Mouse (Mus musculus) megakaryocyte, adult 5-6 weeks (primary cell): ENCODE measurements at regions not wholly inside any gene's neighbourhood (a gene's known extent, or its start where the extent isn't known, plus 50 kb on each side); places are given as distances from the start of the nearest gene placed in this dataset.

Source experiments
- ATAC-seq: 2 replicates; pipeline ENCODE4 v1.8.0; 2016; ENCODE audit warnings: mild to moderate bottlenecking, inconsistent platforms; ENCODE audit not compliant: poor library complexity, severe bottlenecking

- ATAC-seq, result no peak
These were observed 492.6 kb downstream of the Kcnj2 start for GRCm38 (mm10) chr11:111558302-111559140.

GRCm38 (mm10) chr11:111563171-111563570 lies 497.2 kb downstream of the Kcnj2 start:
- ATAC-seq, result no peak

- ATAC-seq, result no peak
These were observed 502.1 kb downstream of the Kcnj2 start for GRCm38 (mm10) chr11:111568041-111568440.

GRCm38 (mm10) chr11:111568876-111569275 lies 502.9 kb downstream of the Kcnj2 start:
- ATAC-seq, result no peak

- ATAC-seq, result no peak
These were observed 511.9 kb downstream of the Kcnj2 start for GRCm38 (mm10) chr11:111577883-111578282.

GRCm38 (mm10) chr11:111582980-111583379 lies 517.0 kb downstream of the Kcnj2 start:
- no peak for ATAC-seq

- ATAC-seq, result no peak
These were observed 517.6 kb downstream of the Kcnj2 start for GRCm38 (mm10) chr11:111583606-111584005.

- no peak for ATAC-seq
These were observed 533.5 kb downstream of the Kcnj2 start for GRCm38 (mm10) chr11:111599456-111599855.

- no peak for ATAC-seq
These were observed 539.2 kb downstream of the Kcnj2 start for GRCm38 (mm10) chr11:111605146-111605545.

- ATAC-seq, result no peak
These were observed 544.6 kb downstream of the Kcnj2 start for GRCm38 (mm10) chr11:111610522-111611015.

GRCm38 (mm10) chr11:111643603-111644002 lies 577.6 kb downstream of the Kcnj2 start:
- ATAC-seq, result 0 out of 2 replicates have a peak, but pooled peaks have one; percentile 15

- ATAC-seq, result no peak
These were observed 586.9 kb downstream of the Kcnj2 start for GRCm38 (mm10) chr11:111652882-111653281.

GRCm38 (mm10) chr11:111657778-111658177 lies 591.8 kb downstream of the Kcnj2 start:
- ATAC-seq, result no peak

GRCm38 (mm10) chr11:111658362-111659309 lies 592.7 kb downstream of the Kcnj2 start:
- 0 out of 2 replicates have a peak, but pooled peaks have one; percentile 16 for ATAC-seq

GRCm38 (mm10) chr11:111663269-111663668 lies 597.3 kb downstream of the Kcnj2 start:
- ATAC-seq, result no peak

- no peak for ATAC-seq
These were observed 600.4 kb downstream of the Kcnj2 start for GRCm38 (mm10) chr11:111666336-111666735.

- ATAC-seq, result no peak
These were observed 605.9 kb downstream of the Kcnj2 start for GRCm38 (mm10) chr11:111671865-111672264.

- no peak for ATAC-seq
These were observed 609.7 kb downstream of the Kcnj2 start for GRCm38 (mm10) chr11:111675673-111676072.

- no peak for ATAC-seq
These were observed 616.4 kb downstream of the Kcnj2 start for GRCm38 (mm10) chr11:111682341-111682740.

- no peak for ATAC-seq
These were observed 617.9 kb downstream of the Kcnj2 start for GRCm38 (mm10) chr11:111683909-111684308.

GRCm38 (mm10) chr11:111687769-111688168 lies 621.8 kb downstream of the Kcnj2 start:
- ATAC-seq, result peak; percentile 55
